8 mouse cellular contexts compared by ENCODE assay signal in genomic region chr12:77240839-77241238, GRCm38 (mm10). TPM values are rescaled to one million over a fixed set of nuclear protein-coding genes. Genes with fewer than 3 reads are reported as not detected.
A peak's percentile ranks its signal among the peaks of the same experiment; 100 is the strongest.
DNase-seq lines count a peak whose midpoint lies in the region; ATAC-seq lines count a peak whose summit lies in the region.

No protein-coding gene starts in this region.

- no peaks in the 10 kb centered on the region for H3K36me3 ChIP-seq in liver, embryonic 11.5 days (ENCODE audit: control insufficient read depth, insufficient read depth, low read length)
- H3K36me3 ChIP-seq in neural tube, embryonic 15.5 days = no peaks in the 10 kb centered on the region
- H3K36me3 ChIP-seq in forebrain, embryonic 12.5 days (replicated peaks) = no peaks in the 10 kb centered on the region

- H3K9ac ChIP-seq in liver, embryonic 11.5 days (ENCODE audit: low read depth, low read length) = no peak overlapping the region
- H3K9ac ChIP-seq in neural tube, embryonic 15.5 days (replicated peaks) = no peak overlapping the region
- no peak overlapping the region for H3K9ac ChIP-seq in forebrain, embryonic 12.5 days

- no peak overlapping the region for H3K4me3 ChIP-seq in liver, embryonic 11.5 days (ENCODE audit: low read depth, low read length)
- no peak overlapping the region for H3K4me3 ChIP-seq in neural tube, embryonic 15.5 days (replicated peaks)
- no peak overlapping the region for H3K4me3 ChIP-seq in forebrain, embryonic 12.5 days (replicated peaks)

- H3K27ac ChIP-seq in liver, embryonic 11.5 days (ENCODE audit: low read depth, low read length) = no peak overlapping the region
- no peak overlapping the region for H3K27ac ChIP-seq in neural tube, embryonic 15.5 days (replicated peaks)
- H3K27ac ChIP-seq in forebrain, embryonic 12.5 days = no peak overlapping the region

- no peak overlapping the region; the same call in 1 of the 2 replicates for H3K4me2 ChIP-seq in liver, embryonic 11.5 days
- peak overlapping the region; percentile 34 for H3K4me2 ChIP-seq in neural tube, embryonic 15.5 days
- no peak overlapping the region for H3K4me2 ChIP-seq in forebrain, embryonic 12.5 days

- 54% methylated on average over 1 of the region's 1 CpGs for WGBS in liver, embryonic 11.5 days
- WGBS in neural tube, embryonic 15.5 days = 76% methylated on average over 1 of the region's 1 CpGs
- WGBS in forebrain, embryonic 12.5 days = 91% methylated on average over 1 of the region's 1 CpGs

- no peak for ATAC-seq in liver, embryonic 11.5 days (replicated peaks; ENCODE audit: low FRiP score)
- ATAC-seq in neural tube, embryonic 15.5 days (ENCODE audit: low FRiP score) = no peak
- ATAC-seq in forebrain, embryonic 12.5 days (ENCODE audit: low FRiP score) = no peak

- H3K9me3 ChIP-seq in liver, embryonic 11.5 days (ENCODE audit: control insufficient read depth, low read length) = no peaks in the 10 kb centered on the region
- no peaks in the 10 kb centered on the region for H3K9me3 ChIP-seq in neural tube, embryonic 15.5 days (replicated peaks)
- no peaks in the 10 kb centered on the region for H3K9me3 ChIP-seq in forebrain, embryonic 12.5 days

- no peaks in the 10 kb centered on the region for H3K27me3 ChIP-seq in liver, embryonic 11.5 days (replicated peaks; ENCODE audit: control insufficient read depth, insufficient read depth, low read length)
- no peaks in the 10 kb centered on the region for H3K27me3 ChIP-seq in neural tube, embryonic 15.5 days (replicated peaks)
- H3K27me3 ChIP-seq in forebrain, embryonic 12.5 days = no peaks in the 10 kb centered on the region

- DNase-seq in cerebellum, postnatal 14 days = peak; percentile 58 to 59
- DNase-seq in cerebellum, adult 11 months = no peak
- peak; percentile 15 for DNase-seq in liver
- no peak for DNase-seq in liver, embryonic 11.5 days (ENCODE audit: low spot score)
- DNase-seq in c-Kit-positive CD71-positive TER-119-negative erythroid progenitor cells, embryonic 14.5 days (ENCODE audit: low read depth) = peak; percentile 38
- DNase-seq in urinary bladder, postnatal 10 days (ENCODE audit: low spot score) = no peak

- H3K4me1 ChIP-seq in liver, embryonic 11.5 days (replicated peaks; ENCODE audit: control insufficient read depth, insufficient read depth, low read length) = peaks cover 8% of the 10 kb centered on the region
- peaks cover 17% of the 10 kb centered on the region for H3K4me1 ChIP-seq in neural tube, embryonic 15.5 days
- peaks cover 7% of the 10 kb centered on the region for H3K4me1 ChIP-seq in forebrain, embryonic 12.5 days

RNA-seq across cellular contexts. Expression of gene Fut8, which starts 2.9 kb away (rescaled TPM):
- 27.3 and 29.9 TPM in 2 replicates for polyA plus RNA-seq in liver, embryonic 11.5 days (2014; fragmentation: Nextera tagmentation; extraction: Ambion mirVana)
- 73.2 and 74.7 TPM in 2 replicates for polyA plus RNA-seq in neural tube, embryonic 15.5 days (2015; fragmentation: Nextera tagmentation; extraction: Ambion mirVana)
- polyA plus RNA-seq in forebrain, embryonic 12.5 days (2016; fragmentation: Nextera tagmentation; extraction: Ambion mirVana) = 35.8 and 38.7 TPM in 2 replicates

Comparison
In these comparisons a context has a peak if more than half of its experiments do, and no peak if none do; other contexts are left out.
1. DNase-seq: peak in cerebellum, postnatal 14 days (2 of 2), liver (single experiment) and c-Kit-positive CD71-positive TER-119-negative erythroid progenitor cells, embryonic 14.5 days (single experiment); none in cerebellum, adult 11 months (single experiment), liver, embryonic 11.5 days (single experiment) and urinary bladder, postnatal 10 days (single experiment).